Mouse (Mus musculus): ENCODE data around the gene Pgrmc1. TPM values are rescaled to one million over a fixed set of nuclear protein-coding genes. Genes with fewer than 3 reads are reported as not detected.
"Not testable (repeated sequence)": the region's sequence is repeated elsewhere in the genome, so short reads cannot be mapped to it uniquely, and the experiment has no call there.

Gene Pgrmc1
- 327 and 360 TPM in 2 replicates for polyA plus RNA-seq (2016; fragmentation: Nextera tagmentation; extraction: Ambion mirVana)

GRCm38 (mm10) chrX:36597707-36598389 is at the start of gene Pgrmc1:
Pgrmc1 (plus strand) TSS chrX:36598206.
- no peaks in the 10 kb centered on the region for H3K27me3 ChIP-seq (ENCODE audit: low read depth, poor library complexity, severe bottlenecking)
- 23% methylated on average over 39 of the region's 45 CpGs for WGBS
- H3K36me3 ChIP-seq: peaks cover 18% of the 10 kb centered on the region
- peak; percentile 80 for DNase-seq (ENCODE audit: low spot score)
- peaks cover 10% of the 10 kb centered on the region for H3K4me1 ChIP-seq
- H3K4me3 ChIP-seq: peak within 1 kb of the TSS; percentile 72
- H3K9me3 ChIP-seq (replicated peaks): no peaks in the 10 kb centered on the region; the same call in 1 of the 2 replicates
- H3K27ac ChIP-seq (replicated peaks): peak within 1 kb of the TSS; percentile 93

GRCm38 (mm10) chrX:36548798-36549197 is 49.2 kb upstream of the Pgrmc1 start:
- Histone ChIP-seq H3K36me3 (no peaks in the 10 kb centered on the region), H3K4me1 (peaks cover 19% of the 10 kb centered on the region), H3K27me3 (ENCODE audit: low read depth, poor library complexity, severe bottlenecking) (no peaks in the 10 kb centered on the region), H3K9me3 (replicated peaks) (no peaks in the 10 kb centered on the region), H3K27ac (replicated peaks) (no peak overlapping the region), H3K4me3 (no peak overlapping the region)
- 82% methylated on average over 5 of the region's 5 CpGs for WGBS
- DNase-seq (ENCODE audit: low spot score): no peak

DNA sequence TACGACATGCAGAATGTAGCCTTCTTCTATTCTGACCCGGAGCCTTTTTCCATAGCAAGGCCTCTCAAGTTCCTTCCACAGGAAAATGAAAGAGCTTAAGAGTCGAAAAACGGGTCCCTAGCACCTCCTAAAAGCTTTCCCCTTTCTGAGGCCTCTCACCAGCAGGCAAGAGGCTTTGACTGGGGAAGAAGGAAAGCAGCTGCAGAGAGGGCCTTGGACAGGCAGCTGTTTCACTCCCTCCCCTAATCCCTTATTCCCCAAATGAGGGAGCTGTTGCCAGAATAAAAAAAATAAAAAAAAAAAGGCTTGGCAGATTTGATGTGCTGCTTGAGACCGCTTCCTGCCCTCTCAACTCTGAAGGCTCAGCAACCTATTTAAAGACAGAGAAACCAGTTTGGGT is 47.1 kb upstream of the Pgrmc1 start:
- Histone ChIP-seq H3K27ac (replicated peaks) (peak overlapping the region; percentile 61; the same call in 1 of the 2 replicates), H3K4me3 (no peak overlapping the region), H3K4me1 (peaks cover 19% of the 10 kb centered on the region), H3K27me3 (ENCODE audit: low read depth, poor library complexity, severe bottlenecking) (no peaks in the 10 kb centered on the region), H3K36me3 (no peaks in the 10 kb centered on the region), H3K9me3 (replicated peaks) (no peaks in the 10 kb centered on the region)
- WGBS: 30% methylated on average over 5 of the region's 5 CpGs
- DNase-seq (ENCODE audit: low spot score): peak; percentile 48

- H3K27me3 ChIP-seq (ENCODE audit: low read depth, poor library complexity, severe bottlenecking): no peaks in the 10 kb centered on the region
- H3K36me3 ChIP-seq: no peaks in the 10 kb centered on the region
- H3K27ac ChIP-seq (replicated peaks): peak overlapping the region; percentile 61
- WGBS: 43% methylated on average over 6 of the region's 6 CpGs
- no peak overlapping the region for H3K4me3 ChIP-seq
- DNase-seq (ENCODE audit: low spot score): no peak
- no peaks in the 10 kb centered on the region for H3K9me3 ChIP-seq (replicated peaks)
- H3K4me1 ChIP-seq: peaks cover 19% of the 10 kb centered on the region
Measured at GRCm38 (mm10) chrX:36551351-36551750, 46.7 kb upstream of the Pgrmc1 start.

DNA sequence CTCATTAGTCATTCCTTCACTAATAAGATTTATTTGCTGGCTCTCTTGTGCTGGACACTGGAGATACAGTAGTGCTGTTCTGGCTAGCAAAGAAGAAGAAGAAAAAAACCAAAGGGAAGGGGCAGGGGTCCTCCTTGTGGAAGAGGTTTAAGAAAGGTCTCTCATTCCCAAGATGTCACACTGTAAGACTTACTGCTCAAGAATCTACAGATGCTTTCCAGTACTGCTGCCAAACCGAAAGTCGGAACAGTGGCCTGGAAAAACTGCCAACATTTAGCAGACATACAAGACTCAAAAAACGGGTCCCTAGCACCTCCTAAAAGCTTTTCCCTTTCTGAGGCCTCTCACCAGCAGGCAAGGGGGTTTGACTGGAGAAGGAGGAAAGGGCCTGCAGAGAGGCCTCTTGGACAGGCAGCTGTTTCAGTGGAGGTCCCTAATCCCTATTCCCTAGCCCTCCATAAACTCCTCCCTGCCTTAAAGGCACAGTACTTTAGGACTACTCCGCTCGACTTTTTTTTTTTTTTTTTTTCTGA is 45.9 kb upstream of the Pgrmc1 start:
- H3K36me3 ChIP-seq: no peaks in the 10 kb centered on the region
- no peak overlapping the region for H3K4me3 ChIP-seq
- no peaks in the 10 kb centered on the region for H3K27me3 ChIP-seq (ENCODE audit: low read depth, poor library complexity, severe bottlenecking)
- peak; percentile 42 for DNase-seq (ENCODE audit: low spot score)
- peaks cover 19% of the 10 kb centered on the region for H3K4me1 ChIP-seq
- no peaks in the 10 kb centered on the region for H3K9me3 ChIP-seq (replicated peaks)
- 25% methylated on average over 5 of the region's 5 CpGs for WGBS
- peak overlapping the region; percentile 38; the same call in 1 of the 2 replicates for H3K27ac ChIP-seq (replicated peaks)

- no peak for DNase-seq (ENCODE audit: low spot score)
- no peaks in the 10 kb centered on the region for H3K36me3 ChIP-seq
- 74% methylated on average over 3 of the region's 3 CpGs for WGBS
Measured at GRCm38 (mm10) chrX:36552715-36553114, 45.3 kb upstream of the Pgrmc1 start.

GRCm38 (mm10) chrX:36555196-36555595 is 42.8 kb upstream of the Pgrmc1 start:
- not testable (repeated sequence) for H3K36me3 ChIP-seq; H3K4me3 ChIP-seq; H3K27ac ChIP-seq (replicated peaks); H3K27me3 ChIP-seq (ENCODE audit: low read depth, poor library complexity, severe bottlenecking); H3K9me3 ChIP-seq (replicated peaks); DNase-seq (ENCODE audit: low spot score)
- 61% methylated on average over 2 of the region's 2 CpGs for WGBS
- peaks cover 19% of the 10 kb centered on the region for H3K4me1 ChIP-seq

More at GRCm38 (mm10) chrX:36552715-36553114, 45.3 kb upstream of the Pgrmc1 start:
- H3K9me3 ChIP-seq (replicated peaks): no peaks in the 10 kb centered on the region
- H3K4me3 ChIP-seq: no peak overlapping the region
- peaks cover 19% of the 10 kb centered on the region for H3K4me1 ChIP-seq
- no peaks in the 10 kb centered on the region for H3K27me3 ChIP-seq (ENCODE audit: low read depth, poor library complexity, severe bottlenecking)
- H3K27ac ChIP-seq (replicated peaks): no peak overlapping the region

GRCm38 (mm10) chrX:36560170-36560569 is 37.8 kb upstream of the Pgrmc1 start:
- no peaks in the 10 kb centered on the region for H3K36me3 ChIP-seq
- no peak overlapping the region for H3K27ac ChIP-seq (replicated peaks)
- H3K9me3 ChIP-seq (replicated peaks): no peaks in the 10 kb centered on the region
- no peak for DNase-seq (ENCODE audit: low spot score)
- H3K4me1 ChIP-seq: no peaks in the 10 kb centered on the region
- WGBS: 90% methylated on average over 4 of the region's 4 CpGs
- no peaks in the 10 kb centered on the region for H3K27me3 ChIP-seq (ENCODE audit: low read depth, poor library complexity, severe bottlenecking)
- no peak overlapping the region for H3K4me3 ChIP-seq

- Histone ChIP-seq H3K27ac (replicated peaks) (no peak overlapping the region), H3K27me3 (ENCODE audit: low read depth, poor library complexity, severe bottlenecking) (no peaks in the 10 kb centered on the region), H3K4me3 (no peak overlapping the region), H3K4me1 (no peaks in the 10 kb centered on the region), H3K36me3 (no peaks in the 10 kb centered on the region), H3K9me3 (replicated peaks) (no peaks in the 10 kb centered on the region)
- peak; percentile 57 for DNase-seq (ENCODE audit: low spot score)
- WGBS: 15% methylated on average over 7 of the region's 7 CpGs
Measured at GRCm38 (mm10) chrX:36561650-36562049, 36.4 kb upstream of the Pgrmc1 start.

- DNase-seq (ENCODE audit: low spot score): no peak
- Histone ChIP-seq H3K4me1 (no peaks in the 10 kb centered on the region), H3K27ac (replicated peaks) (no peak overlapping the region), H3K4me3 (no peak overlapping the region), H3K36me3 (no peaks in the 10 kb centered on the region), H3K27me3 (ENCODE audit: low read depth, poor library complexity, severe bottlenecking) (no peaks in the 10 kb centered on the region), H3K9me3 (replicated peaks) (no peaks in the 10 kb centered on the region)
- 39% methylated on average over 3 of the region's 3 CpGs for WGBS
Measured at GRCm38 (mm10) chrX:36562079-36562478, 35.9 kb upstream of the Pgrmc1 start.

DNA sequence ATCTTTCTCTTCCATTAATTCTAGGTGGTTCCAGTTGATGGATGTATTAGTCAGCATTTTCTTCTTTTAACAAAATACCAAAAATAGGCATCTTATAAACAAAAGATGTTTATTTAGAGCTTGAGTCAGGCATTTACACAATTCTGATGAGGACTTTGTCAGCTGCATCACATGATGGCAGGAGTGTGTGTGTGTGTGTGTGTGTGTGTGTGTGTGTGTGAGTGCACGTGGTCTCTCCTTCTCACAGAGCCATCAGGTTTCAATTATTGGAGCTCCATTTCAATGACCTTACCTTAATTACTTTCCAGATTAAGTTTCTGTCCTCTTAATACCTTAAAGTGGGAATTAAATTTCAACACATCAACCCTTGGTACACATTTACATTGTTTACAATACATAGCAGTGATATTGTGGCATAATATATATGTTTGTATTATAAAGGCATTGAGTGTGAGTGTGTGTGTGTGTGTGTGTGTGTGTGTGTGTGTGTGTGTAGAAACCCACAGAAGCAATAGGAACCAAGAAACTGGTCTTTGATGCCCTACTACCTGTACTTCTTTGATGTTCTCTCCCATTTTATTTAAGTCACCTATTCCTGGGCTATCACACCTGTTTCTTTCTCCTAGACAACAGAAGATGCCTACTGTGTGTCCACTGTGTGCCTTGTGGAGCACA is 11.2 kb upstream of the Pgrmc1 start:
- H3K36me3 ChIP-seq: no peaks in the 10 kb centered on the region
- WGBS: 76% methylated on average over 1 of the region's 1 CpGs
- H3K9me3 ChIP-seq (replicated peaks): no peaks in the 10 kb centered on the region
- H3K27ac ChIP-seq (replicated peaks): no peak overlapping the region
- H3K4me3 ChIP-seq: no peak overlapping the region
- no peaks in the 10 kb centered on the region for H3K27me3 ChIP-seq (ENCODE audit: low read depth, poor library complexity, severe bottlenecking)
- no peak for DNase-seq (ENCODE audit: low spot score)
- peaks cover 4% of the 10 kb centered on the region; the same call in 1 of the 2 replicates for H3K4me1 ChIP-seq

DNA sequence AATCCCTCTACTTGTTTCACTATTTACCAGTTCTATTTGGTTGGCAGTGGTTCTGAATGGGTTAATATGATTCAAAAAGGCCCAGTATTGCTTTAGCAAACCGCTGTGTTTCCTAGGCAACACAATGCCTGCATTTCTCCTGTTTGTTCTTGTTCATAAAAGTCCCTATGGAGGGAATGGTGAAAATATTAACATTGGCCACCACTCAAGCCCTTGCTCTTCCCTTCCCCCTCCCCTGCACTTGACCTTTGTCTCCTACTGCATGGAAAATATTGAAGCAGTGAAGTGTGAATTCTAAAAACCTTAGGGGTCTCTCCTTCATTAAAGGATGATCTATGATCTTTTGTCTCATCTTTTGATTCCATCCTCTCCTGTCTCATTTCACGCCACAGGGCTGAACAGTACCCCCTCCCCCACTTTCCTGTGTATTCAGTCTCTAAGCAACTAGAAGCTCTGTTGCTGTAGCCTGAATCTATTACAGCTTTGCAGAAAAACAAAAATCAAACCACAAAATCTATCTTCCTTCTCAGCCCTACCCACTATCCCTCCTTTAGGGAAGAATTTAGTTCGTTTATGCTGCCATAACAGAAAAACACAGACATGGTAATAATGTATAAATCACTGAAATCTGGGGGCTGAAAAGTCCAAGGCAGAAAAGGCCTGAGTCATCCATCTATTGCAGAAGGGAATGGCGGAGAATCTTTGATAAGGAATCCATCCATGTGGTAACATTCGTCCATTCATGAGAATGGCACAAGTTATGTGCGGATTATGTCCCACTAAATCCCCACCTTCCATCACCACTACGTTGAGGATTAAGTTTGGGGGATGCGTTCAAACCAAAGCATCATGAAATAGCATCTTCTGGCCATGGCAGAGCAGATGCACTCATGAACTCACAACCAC is 10.4 kb upstream of the Pgrmc1 start:
- 74% methylated on average over 8 of the region's 8 CpGs for WGBS
- Histone ChIP-seq H3K27ac (replicated peaks) (no peak overlapping the region), H3K9me3 (replicated peaks) (no peaks in the 10 kb centered on the region), H3K27me3 (ENCODE audit: low read depth, poor library complexity, severe bottlenecking) (no peaks in the 10 kb centered on the region), H3K4me1 (peaks cover 4% of the 10 kb centered on the region; the same call in 1 of the 2 replicates), H3K4me3 (no peak overlapping the region), H3K36me3 (no peaks in the 10 kb centered on the region)
- peak; percentile 11 for DNase-seq (ENCODE audit: low spot score)
